Mouse (Mus musculus) skeletal muscle tissue, adult 2 months (tissue): ENCODE measurements at regions not wholly inside any gene's neighbourhood (a gene's known extent, or its start where the extent isn't known, plus 50 kb on each side); places are given as distances from the start of the nearest gene placed in this dataset.

Experiments
- DNase-seq: peaks from one replicate; pipeline ENCODE4 v3.0.0-alpha.2; 2012; ENCODE audit warnings: low read depth, low spot score

DNA sequence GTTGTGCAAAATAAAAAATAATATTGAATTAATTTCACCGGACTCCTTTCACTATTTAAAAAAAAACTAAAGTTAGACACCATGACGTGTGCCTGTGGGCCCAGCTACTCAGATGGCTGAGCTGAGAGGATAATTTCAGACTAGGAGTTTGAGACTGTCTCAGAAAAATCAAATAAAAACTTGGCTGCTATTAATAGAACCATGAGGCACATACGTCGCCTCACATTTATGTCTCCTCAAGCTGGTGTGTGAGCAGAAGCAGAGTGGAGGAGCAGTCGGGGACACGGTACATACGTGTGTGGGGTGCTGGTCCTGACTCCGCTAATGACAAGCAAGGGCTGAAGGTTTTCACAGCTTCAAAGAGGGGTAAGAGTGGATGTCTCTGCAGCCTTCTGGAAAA is 52.8 kb upstream of the Dmrtb1 start:
- DNase-seq: no peak

DNA sequence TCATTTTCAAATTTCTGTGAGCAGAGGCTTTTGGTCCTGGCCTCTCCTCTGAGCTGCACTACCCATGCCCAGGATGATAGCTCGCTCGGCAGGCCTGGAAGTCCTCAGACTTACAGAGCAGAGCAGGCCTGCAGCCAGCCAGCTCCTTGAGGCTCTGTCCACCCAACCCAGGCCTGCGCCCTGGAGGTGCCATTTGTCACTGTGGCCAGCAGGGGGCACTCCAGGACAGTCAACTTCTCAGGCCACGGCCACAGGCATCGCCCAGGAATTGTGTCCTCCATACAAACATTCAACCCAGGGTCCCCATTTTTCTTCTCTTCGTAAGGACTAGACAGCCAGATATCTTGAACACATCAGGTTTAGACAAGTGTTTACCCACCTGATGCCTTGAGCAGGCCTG is 53.9 kb upstream of the Dmrtb1 start:
- DNase-seq: peak; percentile 54

DNA sequence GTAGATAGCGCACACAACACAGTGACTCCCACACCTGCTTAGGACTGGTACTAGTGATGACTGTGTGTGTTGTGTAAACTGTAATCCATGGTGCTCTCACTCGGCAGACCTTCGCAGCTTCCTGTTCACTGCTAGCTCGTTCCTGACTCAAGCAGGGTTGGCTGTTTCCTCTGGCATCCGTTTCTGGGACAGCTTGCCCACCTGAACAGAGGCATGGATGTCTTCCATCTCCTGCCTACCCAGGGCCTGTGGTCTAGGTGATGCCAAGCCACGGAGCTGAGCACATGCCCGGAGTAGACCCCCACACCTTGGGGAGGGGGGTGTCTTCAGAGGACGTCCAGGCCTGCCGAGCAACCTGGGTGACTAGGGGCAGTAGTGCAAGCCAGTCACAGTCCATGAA is 54.7 kb upstream of the Dmrtb1 start:
- no peak for DNase-seq

DNA sequence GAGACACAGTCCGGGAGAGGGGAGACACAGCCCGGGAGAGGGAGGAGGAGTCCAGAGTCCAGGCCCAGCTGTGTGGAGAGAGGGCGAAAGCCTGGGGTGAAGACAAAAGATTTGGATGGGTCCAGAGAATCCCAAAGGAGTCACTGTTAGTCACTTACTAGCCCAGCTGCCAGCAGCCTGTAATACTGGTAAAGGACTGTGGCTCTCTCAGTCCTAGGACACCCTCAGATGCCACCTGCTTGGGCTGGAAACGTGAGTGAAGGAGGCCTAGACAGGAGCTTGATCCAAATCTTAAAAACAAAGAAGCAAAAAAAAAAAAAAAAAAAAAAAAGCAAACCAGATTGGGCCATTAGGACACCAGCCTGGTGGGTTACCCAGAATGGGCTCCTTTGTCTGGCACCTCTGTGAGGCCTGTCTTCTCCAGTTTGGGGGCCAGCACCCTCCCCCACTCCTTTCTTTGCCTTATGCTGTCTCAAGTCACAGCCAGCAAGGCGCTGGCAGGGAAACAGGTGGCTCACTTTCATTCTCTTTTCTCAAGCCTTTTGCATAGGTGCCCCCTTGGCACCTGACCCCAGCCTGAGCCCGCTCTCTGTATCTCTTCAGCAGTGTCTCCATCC is 55.9 kb upstream of the Dmrtb1 start:
- no peak for DNase-seq

DNA sequence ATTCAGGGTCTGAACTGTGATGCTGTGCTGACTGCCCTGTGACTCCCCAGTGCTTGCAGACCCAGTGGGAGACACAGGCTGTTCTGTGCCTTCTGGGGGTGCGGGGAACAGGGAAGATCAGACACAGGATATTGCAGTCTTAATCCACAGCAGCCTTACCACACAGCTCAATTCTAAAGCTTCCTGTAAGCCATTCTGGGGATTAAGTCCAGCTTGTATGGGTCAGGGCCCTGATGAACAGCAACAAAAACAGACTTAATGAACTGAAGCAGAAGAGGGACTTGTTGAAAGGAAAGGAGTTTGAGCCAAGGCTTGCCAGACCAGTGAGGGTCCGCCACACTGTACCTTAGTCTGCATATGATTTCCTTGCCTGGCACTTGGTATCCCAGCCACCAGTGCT is 58.4 kb upstream of the Lrp8 start:
- no peak for DNase-seq

DNA sequence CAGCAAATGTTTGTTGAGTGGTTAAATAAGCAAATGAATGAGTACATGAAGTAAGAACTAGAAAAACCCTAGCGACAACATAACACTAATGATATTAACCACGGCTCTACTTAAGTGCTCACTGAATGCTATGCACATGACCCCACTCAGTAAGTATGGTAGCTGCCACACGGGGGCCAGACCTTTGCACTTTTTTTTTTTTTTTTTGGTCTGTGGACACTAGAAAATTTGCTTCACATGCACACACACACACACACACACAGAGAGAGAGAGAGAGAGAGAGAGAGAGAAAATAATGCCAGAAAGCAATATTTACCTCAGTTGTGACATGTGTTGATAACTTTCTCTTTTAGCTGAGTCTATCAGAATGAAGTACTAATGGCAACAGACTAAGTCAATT is 55.7 kb upstream of the Lrp8 start:
- no peak for DNase-seq

DNA sequence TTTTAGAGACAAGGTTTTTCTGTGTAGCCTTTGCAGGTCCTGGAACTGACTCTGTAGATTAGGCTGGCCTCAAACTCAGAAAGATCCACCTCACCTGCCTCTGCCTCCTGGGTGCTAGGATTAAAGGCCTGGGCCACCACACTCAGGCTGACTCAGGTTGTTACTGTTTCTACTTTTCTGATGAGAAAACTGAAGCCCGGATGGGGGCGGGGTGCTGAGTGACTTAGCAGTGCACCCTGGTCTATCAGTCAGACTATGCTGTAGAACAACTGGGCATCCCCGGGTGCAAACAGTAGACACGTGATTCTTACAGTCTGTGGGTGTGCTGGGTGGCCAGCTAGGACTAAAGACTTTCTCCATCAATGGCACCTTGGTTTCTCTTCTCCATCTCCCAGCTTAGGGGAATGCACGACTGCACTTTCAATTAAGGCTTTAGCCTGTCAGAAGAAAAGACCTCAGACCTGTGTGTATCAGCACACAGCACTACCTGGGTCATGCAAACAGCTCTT is 55.1 kb upstream of the Lrp8 start:
- no peak for DNase-seq

DNA sequence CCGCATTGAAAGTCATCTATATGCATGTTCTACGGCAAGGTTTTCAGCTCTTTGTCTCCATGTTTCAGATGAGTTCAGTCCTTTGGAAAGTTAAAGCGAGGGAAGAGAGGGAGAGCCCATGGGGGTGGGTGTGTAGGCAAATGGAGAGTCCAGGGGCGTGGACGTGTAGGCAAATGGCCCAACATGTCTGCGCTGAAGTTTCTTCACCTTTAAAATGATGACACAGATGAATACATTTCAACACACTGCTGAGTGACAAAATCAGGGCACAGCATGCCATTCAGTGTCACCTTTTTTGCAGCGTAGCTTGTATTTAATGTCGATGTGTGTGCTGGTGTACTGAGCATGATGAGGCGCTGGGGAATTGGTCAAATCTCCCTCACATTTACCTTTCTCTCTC is 54.6 kb upstream of the Lrp8 start:
- no peak for DNase-seq

DNA sequence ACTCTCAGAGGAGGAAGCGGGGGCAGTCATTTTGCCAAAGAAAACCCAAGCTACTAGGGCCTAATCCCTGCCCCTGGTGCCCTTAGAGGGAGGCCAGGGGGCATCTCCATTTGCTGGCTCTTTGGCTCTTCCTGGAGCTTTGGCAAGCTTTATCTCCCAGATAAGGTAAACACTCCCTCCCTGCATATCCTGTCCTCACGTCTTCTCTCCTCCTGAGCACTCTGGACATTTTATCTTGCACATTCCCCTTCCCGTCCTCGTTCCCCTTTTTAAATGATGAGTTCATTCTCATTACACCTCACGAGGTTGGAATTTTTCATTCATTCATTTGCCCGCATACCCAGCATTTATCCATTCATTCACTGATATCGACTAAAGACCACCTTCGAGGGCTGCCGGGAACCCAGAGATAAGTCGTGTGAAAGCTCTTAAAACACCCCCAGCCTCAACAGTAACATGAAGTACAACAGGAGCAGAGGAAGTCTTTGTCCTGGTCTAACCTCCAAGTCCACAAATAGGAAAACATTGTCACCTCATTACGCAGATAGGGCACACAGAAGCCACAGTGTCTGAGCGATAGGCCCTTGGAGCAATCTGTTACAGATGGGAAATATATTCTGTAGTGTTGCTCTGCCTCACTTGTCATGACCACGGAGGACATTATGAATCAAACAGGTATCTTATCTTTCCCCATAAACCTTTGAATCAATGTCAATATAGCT is 54.0 kb upstream of the Lrp8 start:
- DNase-seq: no peak

DNA sequence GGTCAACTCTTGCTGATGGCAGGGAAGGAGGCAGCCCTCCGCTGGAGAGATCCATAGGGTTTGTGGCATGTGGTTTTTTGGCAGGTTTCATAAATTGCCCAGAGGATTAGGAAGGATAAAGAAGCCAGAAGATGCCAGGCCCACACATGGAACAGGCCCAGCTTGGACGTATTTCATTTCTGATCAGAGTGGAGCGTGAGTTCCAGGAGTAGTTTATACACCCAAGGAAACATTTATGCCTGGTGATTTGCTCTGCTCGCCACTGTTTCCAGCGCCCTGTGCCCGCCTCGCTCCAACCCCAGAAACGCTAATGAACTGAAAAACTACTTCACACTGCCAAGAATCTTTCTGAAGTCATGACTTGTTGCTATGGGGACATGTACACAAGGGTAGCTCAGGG is 53.0 kb upstream of the Lrp8 start:
- no peak for DNase-seq

DNA sequence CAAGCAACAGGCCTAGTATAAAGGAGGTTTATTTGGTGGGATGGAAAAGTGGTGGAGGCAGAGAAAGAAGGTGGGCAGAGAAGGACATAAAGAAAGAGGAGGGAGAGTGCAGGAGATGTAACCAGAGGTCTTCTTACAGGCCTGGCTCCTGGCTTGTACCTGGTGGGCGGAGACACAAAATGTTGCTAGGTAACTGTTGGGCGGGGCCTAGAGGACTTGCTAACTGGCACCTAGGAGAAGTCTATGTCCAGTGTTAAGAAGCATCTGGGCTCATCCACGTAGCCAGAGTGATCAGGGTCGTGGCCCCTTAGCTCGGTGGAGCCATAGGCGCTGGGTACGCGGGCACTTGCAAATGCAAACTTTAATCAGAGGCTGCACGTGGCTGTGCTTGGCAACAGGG is 52.0 kb upstream of the Lrp8 start:
- no peak for DNase-seq
